Mouse (Mus musculus): ENCODE data around the gene Tmem145. TPM values are rescaled to one million over a fixed set of nuclear protein-coding genes. Genes with fewer than 3 reads are reported as not detected.
A peak's percentile ranks its signal among the peaks of the same experiment; 100 is the strongest.

Tmem145 gene
- polyA plus RNA-seq, 1 experiment from 2014 or later = 0.50 TPM

- peak overlapping the region; percentile 96 for H3K27ac ChIP-seq
- no peaks in the 10 kb centered on the region for H3K9me3 ChIP-seq (replicated peaks; ENCODE audit: low read length)
- H3K9ac ChIP-seq (ENCODE audit: low read depth, low read length) = peak overlapping the region; percentile 67
- 0% methylated on average over 6 of the region's 6 CpGs for WGBS
- H3K4me3 ChIP-seq (replicated peaks; ENCODE audit: low read depth, low read length) = peak overlapping the region; percentile 62
- H3K4me1 ChIP-seq (replicated peaks; ENCODE audit: insufficient read depth, low read length) = peaks cover 56% of the 10 kb centered on the region
- H3K27me3 ChIP-seq (ENCODE audit: insufficient read depth, low read length) = no peaks in the 10 kb centered on the region
- DNase-seq (ENCODE audit: low spot score) (peak; percentile 62), ATAC-seq (replicated peaks; ENCODE audit: low FRiP score, low read depth) (no peak)
- TF ChIP-seq CTCF (IDR thresholded peaks at IDR 0.05; ENCODE audit: low read depth) = 0 out of 2 replicates have a peak, but pooled peaks have one; percentile 2
- H3K4me2 ChIP-seq (ENCODE audit: low read length) = peak overlapping the region; percentile 97
- H3K36me3 ChIP-seq (ENCODE audit: insufficient read depth, low read length) = 0 out of 2 replicates have a peak, but pooled peaks cover 2% of the 10 kb centered on the region
Measured at GRCm38 (mm10) chr7:25279861-25280791, 25.8 kb upstream of the Tmem145 start.

GRCm38 (mm10) chr7:25281166-25281733, 24.7 kb upstream of the Tmem145 start:
- H3K4me1 ChIP-seq (replicated peaks; ENCODE audit: insufficient read depth, low read length) = peaks cover 47% of the 10 kb centered on the region
- H3K27ac ChIP-seq = peak overlapping the region; percentile 96
- no peak overlapping the region for H3K9ac ChIP-seq (ENCODE audit: low read depth, low read length)
- H3K9me3 ChIP-seq (replicated peaks; ENCODE audit: low read length) = no peaks in the 10 kb centered on the region
- DNase-seq (ENCODE audit: low spot score) = no peak
- H3K4me3 ChIP-seq (replicated peaks; ENCODE audit: low read depth, low read length) = no peak overlapping the region; the same call in 1 of the 2 replicates
- peaks cover 13% of the 10 kb centered on the region for H3K36me3 ChIP-seq (ENCODE audit: insufficient read depth, low read length)
- H3K4me2 ChIP-seq (ENCODE audit: low read length) = peak overlapping the region; percentile 88
- ATAC-seq (replicated peaks; ENCODE audit: low FRiP score, low read depth) = no peak
- 14% methylated on average over 12 of the region's 12 CpGs for WGBS
- H3K27me3 ChIP-seq (ENCODE audit: insufficient read depth, low read length) = no peaks in the 10 kb centered on the region
- no peak for TF ChIP-seq CTCF (IDR thresholded peaks at IDR 0.05; ENCODE audit: low read depth)

DNA sequence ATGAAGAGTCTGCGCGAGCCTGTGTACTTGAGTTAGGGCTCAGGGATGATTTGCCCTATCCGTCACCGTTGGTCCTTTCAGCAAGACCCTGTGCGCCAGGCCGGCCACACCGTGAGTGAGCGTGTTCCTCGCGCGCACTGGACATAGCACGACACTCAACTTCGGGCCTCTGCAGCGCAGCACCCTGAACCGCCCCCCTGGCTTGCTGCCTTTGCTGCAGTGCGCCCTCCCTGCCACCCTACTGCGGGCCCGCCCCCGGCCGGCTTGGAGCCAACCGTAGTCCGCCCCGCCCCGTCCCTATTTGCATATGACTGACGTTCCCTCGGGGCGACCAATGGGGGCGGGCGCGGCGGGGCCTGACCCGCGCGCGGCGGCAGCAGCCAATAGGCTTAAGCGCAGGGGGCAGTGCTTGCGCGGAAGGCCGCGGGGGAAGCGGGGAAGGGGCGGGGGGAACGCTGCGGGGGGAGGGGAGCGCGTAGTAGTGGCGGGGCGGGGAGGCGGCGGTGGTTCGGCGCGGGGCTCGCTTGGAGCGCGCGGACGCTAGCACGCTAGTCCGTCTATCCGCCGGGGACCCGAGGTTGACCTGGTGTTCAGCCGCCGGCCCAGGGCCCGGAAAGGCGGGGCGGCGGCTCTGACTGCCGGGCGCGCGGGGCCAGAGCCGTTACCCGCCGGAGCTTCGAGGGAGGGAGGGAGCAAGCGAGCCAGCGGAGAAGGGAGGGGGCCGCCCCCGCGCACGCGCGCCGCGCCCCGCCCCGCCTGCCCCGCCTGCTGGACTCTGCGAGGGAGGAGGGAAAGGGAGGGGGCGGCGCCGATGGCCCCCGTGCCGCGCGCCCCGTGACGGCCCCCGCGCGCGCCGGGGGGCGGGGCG, 23.9 kb upstream of the Tmem145 start:
- Histone ChIP-seq H3K4me3 (replicated peaks; ENCODE audit: low read depth, low read length) (peak overlapping the region; percentile 71), H3K27me3 (ENCODE audit: insufficient read depth, low read length) (no peaks in the 10 kb centered on the region), H3K4me1 (replicated peaks; ENCODE audit: insufficient read depth, low read length) (peaks cover 45% of the 10 kb centered on the region), H3K27ac (peak overlapping the region; percentile 96), H3K9me3 (replicated peaks; ENCODE audit: low read length) (no peaks in the 10 kb centered on the region), H3K36me3 (ENCODE audit: insufficient read depth, low read length) (peaks cover 20% of the 10 kb centered on the region), H3K4me2 (ENCODE audit: low read length) (peak overlapping the region; percentile 88), H3K9ac (ENCODE audit: low read depth, low read length) (peak overlapping the region; percentile 71)
- ATAC-seq (replicated peaks; ENCODE audit: low FRiP score, low read depth) (peak; percentile 86), DNase-seq (ENCODE audit: low spot score) (peak; percentile 98)
- WGBS = under 1% methylated on average over 58 of the region's 108 CpGs
- TF ChIP-seq CTCF (IDR thresholded peaks at IDR 0.05; ENCODE audit: low read depth) = no peak; the same call in 1 of the 2 replicates

DNA sequence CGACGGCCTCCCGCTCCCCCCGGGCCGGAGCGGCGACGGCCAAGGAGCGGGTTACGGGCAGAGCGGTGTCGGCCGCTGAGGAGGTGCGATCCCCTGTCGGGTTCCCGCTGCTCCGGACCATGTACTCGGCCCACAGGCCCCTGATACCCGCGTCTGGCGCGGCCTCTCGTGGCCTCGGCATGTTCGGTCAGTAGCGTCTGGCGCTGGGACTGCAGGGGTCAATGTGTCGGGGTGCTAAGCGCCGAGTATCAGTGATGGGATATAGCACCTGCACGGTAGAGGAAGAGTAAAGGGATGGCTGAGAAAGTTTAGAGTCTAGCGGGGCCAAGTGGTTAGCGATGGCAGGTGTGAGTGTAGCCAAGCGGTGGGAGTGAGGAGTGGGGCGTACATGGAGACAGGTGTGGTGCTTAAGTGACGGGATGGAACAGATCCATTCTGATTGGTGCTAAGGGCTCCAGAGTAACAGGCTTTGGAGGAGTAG, 23.1 kb upstream of the Tmem145 start:
- H3K9ac ChIP-seq (ENCODE audit: low read depth, low read length) = peak overlapping the region; percentile 71
- H3K36me3 ChIP-seq (ENCODE audit: insufficient read depth, low read length) = peaks cover 28% of the 10 kb centered on the region
- no peaks in the 10 kb centered on the region for H3K27me3 ChIP-seq (ENCODE audit: insufficient read depth, low read length)
- TF ChIP-seq CTCF (IDR thresholded peaks at IDR 0.05; ENCODE audit: low read depth) = no peak
- peak overlapping the region; percentile 71 for H3K4me3 ChIP-seq (replicated peaks; ENCODE audit: low read depth, low read length)
- WGBS = under 1% methylated on average over 28 of the region's 36 CpGs
- no peaks in the 10 kb centered on the region for H3K9me3 ChIP-seq (replicated peaks; ENCODE audit: low read length)
- DNase-seq (ENCODE audit: low spot score) = peak; percentile 47
- peak; percentile 2; the same call in 1 of the 2 replicates for ATAC-seq (replicated peaks; ENCODE audit: low FRiP score, low read depth)
- peak overlapping the region; percentile 88 for H3K4me2 ChIP-seq (ENCODE audit: low read length)
- H3K27ac ChIP-seq = peak overlapping the region; percentile 96
- peaks cover 38% of the 10 kb centered on the region for H3K4me1 ChIP-seq (replicated peaks; ENCODE audit: insufficient read depth, low read length)

GRCm38 (mm10) chr7:25283637-25284036, 22.3 kb upstream of the Tmem145 start:
- TF ChIP-seq CTCF (IDR thresholded peaks at IDR 0.05; ENCODE audit: low read depth) = no peak
- Histone ChIP-seq H3K9me3 (replicated peaks; ENCODE audit: low read length) (no peaks in the 10 kb centered on the region), H3K9ac (ENCODE audit: low read depth, low read length) (0 out of 2 replicates have a peak overlapping the region, but pooled peaks have one; percentile 13), H3K4me2 (ENCODE audit: low read length) (peak overlapping the region; percentile 88), H3K4me1 (replicated peaks; ENCODE audit: insufficient read depth, low read length) (peaks cover 35% of the 10 kb centered on the region), H3K27me3 (ENCODE audit: insufficient read depth, low read length) (no peaks in the 10 kb centered on the region), H3K36me3 (ENCODE audit: insufficient read depth, low read length) (peaks cover 37% of the 10 kb centered on the region), H3K27ac (no peak overlapping the region), H3K4me3 (replicated peaks; ENCODE audit: low read depth, low read length) (peak overlapping the region; percentile 71; the same call in 1 of the 2 replicates)
- DNase-seq (ENCODE audit: low spot score) = no peak
- WGBS = 10% methylated on average over 5 of the region's 5 CpGs
- no peak for ATAC-seq (replicated peaks; ENCODE audit: low FRiP score, low read depth)

Data from kidney, postnatal 0 days (tissue).